Mouse (Mus musculus) liver, embryonic 14.5 days (tissue): Measurements from ENCODE around the gene Krtap29-1. TPM values are rescaled to one million over a fixed set of nuclear protein-coding genes. Genes with fewer than 3 reads are reported as not detected.

ENCODE experiments used
- ATAC-seq: fragments of 200-750 bp; cut with Nextera tagmentation; 2 replicates; pipeline ENCODE4 v1.8.0; 2017; ENCODE audit warnings: moderate number of reproducible peaks, mild to moderate bottlenecking, moderate library complexity; ENCODE audit not compliant: insufficient read depth
- DNase-seq, 3 experiments: peaks; one replicate each; pipeline ENCODE4 v3.0.0-alpha.2; 2012 to 2013; ENCODE audit warnings: low read depth in 3 of 3, low spot score in 3 of 3
- H3K27ac ChIP-seq: fragments of 300-500 bp; sonication (generic); 2 replicates; pipeline ENCODE4 v1.5.1; 2014; ENCODE audit warnings: moderate library complexity, mild to moderate bottlenecking, control low read depth, inconsistent platforms
- H3K27me3 ChIP-seq: fragments of 300-500 bp; sonication (generic); 2 replicates; pipeline ENCODE4 v1.6.1; 2014; ENCODE audit warnings: mild to moderate bottlenecking, low read length, moderate library complexity; ENCODE audit not compliant: control insufficient read depth, insufficient read depth
- H3K36me3 ChIP-seq: fragments of 300-500 bp; sonication (generic); replicated peaks from 2 replicates; pipeline ENCODE4 v1.6.1; 2014; ENCODE audit warnings: low read depth; ENCODE audit not compliant: control insufficient read depth, insufficient read depth
- H3K4me1 ChIP-seq, 2 experiments: fragments of 200-500 bp in 1 of 2; fragments of 300-500 bp in 1 of 2; sonication (generic) in 1 of 2; replicated peaks; 2 replicates each; pipeline ENCODE4 v1.6.1; 2012 to 2014; ENCODE audit warnings: antibody characterized with exemption in 1 of 2, inconsistent platforms in 1 of 2, low read length in 1 of 2; ENCODE audit not compliant: control insufficient read depth in 2 of 2, insufficient read depth in 2 of 2
- H3K4me2 ChIP-seq: fragments of 300-500 bp; sonication (generic); 2 replicates; pipeline ENCODE4 v1.6.1; 2014; ENCODE audit warnings: low read depth, mild to moderate bottlenecking, control low read depth, moderate library complexity
- H3K4me3 ChIP-seq, 2 experiments: fragments of 200-500 bp in 1 of 2; fragments of 300-500 bp in 1 of 2; sonication (generic) in 1 of 2; 2 replicates each; pipeline ENCODE4 v1.5.1; 2012 to 2014; ENCODE audit warnings: low read depth in 2 of 2, low read length in 2 of 2, mild to moderate bottlenecking in 2 of 2, control low read depth in 1 of 2, inconsistent platforms in 1 of 2, moderate library complexity in 1 of 2; ENCODE audit not compliant: insufficient read depth in 1 of 2
- H3K9ac ChIP-seq: fragments of 300-500 bp; sonication (generic); replicated peaks from 2 replicates; pipeline ENCODE4 v1.6.1; 2014; ENCODE audit warnings: mild to moderate bottlenecking, control low read depth, moderate library complexity
- H3K9me3 ChIP-seq: fragments of 300-500 bp; sonication (generic); 2 replicates; pipeline ENCODE4 v1.6.1; 2016; ENCODE audit warnings: low read length, mixed read lengths; ENCODE audit not compliant: control insufficient read depth
- CTCF ChIP-seq: IDR thresholded peaks from 2 replicates; pipeline ENCODE4 v1.5.1; 2016; ENCODE audit warnings: antibody characterized with exemption, low read depth, control low read depth
- EP300 ChIP-seq: IDR thresholded peaks from 2 replicates; pipeline ENCODE4 v1.6.1; 2016; ENCODE audit warnings: antibody characterized with exemption, low read depth
- WGBS: fragments of 180-500 bp; shearing (Covaris S2); extraction: QIAGEN DNeasy Blood & Tissue Kit; methylation state at CpG from one replicate; pipeline ENCODE4 v1.1.7; 2014; ENCODE audit not compliant: insufficient replicate concordance; 5-methylcytosine and 5-hydroxymethylcytosine counted together
- polyA plus RNA-seq, 2 experiments: library from polyadenylated mRNA; depleted of rRNA in 1 of 2; stranded (reverse) in 1 of 2; unstranded in 1 of 2; fragments of >200 nt; fragmentation: Nextera tagmentation in 1 of 2; extraction: Ambion mirVana in 1 of 2; gene quantifications; 2 replicates each; pipeline versions ENCODE4 v1.2.1 to v1.2.3; 2012 to 2014

The Krtap29-1 gene
- polyA plus RNA-seq, 2 experiments = not detected

GRCm38 (mm10) chr11:99988530-99988929 lies 9.7 kb upstream of the Krtap29-1 start:
- Histone ChIP-seq H3K4me3 (no peak overlapping the region), H3K4me1 (no peaks in the 10 kb centered on the region), H3K27ac (no peak overlapping the region), H3K27me3 (no peaks in the 10 kb centered on the region), H3K36me3 (no peaks in the 10 kb centered on the region), H3K4me2 (no peak overlapping the region), H3K9ac (no peak overlapping the region), H3K9me3 (no peaks in the 10 kb centered on the region)
- 68% methylated on average over 3 of the region's 3 CpGs for WGBS
- ATAC-seq = no peak
- TF ChIP-seq EP300 (no peak), CTCF (no peak)
- DNase-seq = no peak

DNA sequence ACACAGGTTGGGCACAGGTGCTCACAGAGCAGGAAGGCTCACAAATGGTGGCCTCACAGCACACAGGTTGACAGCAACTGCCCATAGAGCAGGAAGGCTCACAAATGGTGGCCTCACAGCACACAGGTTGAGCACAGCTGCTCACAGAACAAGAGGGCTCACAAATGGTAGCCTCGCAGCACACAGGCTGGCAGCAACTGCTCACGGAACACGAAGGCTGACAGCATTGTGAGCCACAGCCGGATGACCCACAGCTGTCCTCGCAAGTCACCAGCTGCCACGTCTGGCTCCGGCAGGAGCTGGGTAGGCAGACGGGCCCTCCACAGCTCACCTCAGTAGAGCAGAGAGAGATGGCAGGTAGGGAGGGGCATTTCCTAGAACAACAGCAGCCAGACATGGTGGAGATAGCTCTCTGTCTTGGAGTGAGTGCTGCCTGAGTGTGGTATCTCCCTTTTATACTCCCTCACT lies 7.4 kb upstream of the Krtap29-1 start, which contains the start of gene Krtap16-1:
Gene Krtap16-1, minus strand, starts transcription at position 418 of the 468 bp plus-strand sequence.
- no peak within 1 kb of the TSS for H3K4me3 ChIP-seq
- no peak within 1 kb of the TSS for H3K27ac ChIP-seq
- 60% methylated on average over 8 of the region's 8 CpGs for WGBS
- H3K27me3 ChIP-seq = no peaks in the 10 kb centered on the region
- TF ChIP-seq CTCF (no peak), EP300 (no peak)
- H3K9me3 ChIP-seq = no peaks in the 10 kb centered on the region
- H3K4me1 ChIP-seq = no peaks in the 10 kb centered on the region
- H3K9ac ChIP-seq = no peak within 1 kb of the TSS
- DNase-seq (no peak), ATAC-seq (no peak)
- no peak within 1 kb of the TSS for H3K4me2 ChIP-seq
- H3K36me3 ChIP-seq = no peaks in the 10 kb centered on the region

- DNase-seq (no peak), ATAC-seq (no peak)
- TF ChIP-seq EP300 (no peak), CTCF (no peak)
- Histone ChIP-seq H3K9ac (no peak overlapping the region), H3K9me3 (no peaks in the 10 kb centered on the region), H3K4me1 (no peaks in the 10 kb centered on the region), H3K36me3 (no peaks in the 10 kb centered on the region), H3K4me2 (no peak overlapping the region), H3K27ac (no peak overlapping the region), H3K4me3 (no peak overlapping the region), H3K27me3 (no peaks in the 10 kb centered on the region)
- 66% methylated on average over 20 of the region's 20 CpGs for WGBS
Observed at GRCm38 (mm10) chr11:99985291-99986092, 6.6 kb upstream of the Krtap29-1 start.

- DNase-seq (no peak), ATAC-seq (no peak)
- no peaks in the 10 kb centered on the region for H3K4me1 ChIP-seq
- H3K4me3 ChIP-seq = no peak overlapping the region
- no peak overlapping the region for H3K9ac ChIP-seq
- 58% methylated on average over 1 of the region's 1 CpGs for WGBS
- no peaks in the 10 kb centered on the region for H3K9me3 ChIP-seq
- no peak for TF ChIP-seq CTCF
- TF ChIP-seq EP300 = no peak
- no peaks in the 10 kb centered on the region for H3K36me3 ChIP-seq
- no peaks in the 10 kb centered on the region for H3K27me3 ChIP-seq
- H3K27ac ChIP-seq = no peak overlapping the region
- H3K4me2 ChIP-seq = no peak overlapping the region
Observed at GRCm38 (mm10) chr11:99983442-99983841, 4.6 kb upstream of the Krtap29-1 start.

- Histone ChIP-seq H3K4me2 (no peak overlapping the region), H3K4me1 (no peaks in the 10 kb centered on the region), H3K9ac (no peak overlapping the region), H3K27me3 (no peaks in the 10 kb centered on the region), H3K36me3 (no peaks in the 10 kb centered on the region), H3K9me3 (no peaks in the 10 kb centered on the region), H3K27ac (no peak overlapping the region), H3K4me3 (no peak overlapping the region)
- ATAC-seq = no peak
- 65% methylated on average over 9 of the region's 9 CpGs for whole genome bisulfite sequencing
- TF ChIP-seq EP300 (no peak), CTCF (no peak)
- DNase-seq = no peak
Observed at GRCm38 (mm10) chr11:99982731-99983130, 3.9 kb upstream of the Krtap29-1 start.
